Mouse (Mus musculus): Measurements from ENCODE around the gene Gm1043. TPM values are rescaled to one million over a fixed set of nuclear protein-coding genes. Genes with fewer than 3 reads are reported as not detected.

Gm1043 gene
- polyA plus RNA-seq, 1 experiment = 3.0 TPM

DNA sequence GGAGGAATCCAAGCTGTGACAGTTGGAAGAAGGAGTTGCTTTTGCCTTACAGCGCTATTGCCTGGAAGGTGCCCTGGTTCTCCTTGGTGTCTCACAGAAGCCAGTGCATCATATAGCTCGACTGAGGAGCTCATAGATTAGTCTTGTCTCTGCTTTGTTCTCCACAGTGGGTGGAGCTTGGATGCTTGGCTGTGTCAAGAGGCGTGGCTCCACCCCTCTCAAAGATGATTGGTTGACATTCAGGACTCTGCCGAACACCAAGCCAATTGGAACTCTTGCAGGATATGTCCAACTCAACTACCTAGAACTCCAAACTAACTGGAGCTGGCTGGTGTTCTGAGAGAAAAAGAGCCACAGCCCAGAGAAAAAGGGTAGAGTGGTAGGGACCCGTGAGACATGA is 134.4 kb downstream of the Gm1043 start:
- DNase-seq (ENCODE audit: low read depth in 1 of 2, low spot score in 2 of 2) = no peak

DNA sequence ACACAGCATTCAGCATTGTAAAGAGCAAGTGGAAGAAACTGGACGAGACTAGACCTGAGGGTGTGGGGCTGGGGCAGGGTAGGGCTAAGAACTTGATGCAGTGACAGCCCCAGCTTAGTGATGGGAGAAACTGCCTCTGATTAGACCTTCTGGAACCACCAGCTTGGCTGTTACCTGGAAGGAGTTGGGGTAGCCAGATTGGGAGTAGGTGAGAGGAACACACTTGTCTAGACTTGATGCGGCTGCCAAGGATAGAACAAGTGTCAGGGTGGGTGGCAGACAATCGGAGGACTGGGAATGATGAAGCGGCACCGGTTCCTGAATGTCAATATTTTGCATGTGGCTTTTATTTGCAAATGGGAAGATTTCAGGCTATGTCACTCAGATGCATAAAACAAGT is 135.4 kb downstream of the Gm1043 start:
- H3K27me3 ChIP-seq (ENCODE audit: control insufficient read depth, insufficient read depth, low read length) = no peaks in the 10 kb centered on the region
- H3K4me3 ChIP-seq (ENCODE audit: extremely low read depth, insufficient read depth, insufficient read length) = no peak overlapping the region
- H3K27ac ChIP-seq (ENCODE audit: insufficient read depth, low read length) = no peak overlapping the region
- no peak for DNase-seq (ENCODE audit: low read depth in 1 of 2, low spot score in 2 of 2)
- WGBS = 85% methylated on average over 5 of the region's 5 CpGs
- no peaks in the 10 kb centered on the region for H3K36me3 ChIP-seq (ENCODE audit: control insufficient read depth, insufficient read depth, low read length)
- TF ChIP-seq CTCF (IDR thresholded peaks at IDR 0.05; ENCODE audit: extremely low read depth, insufficient read depth, insufficient read length, insufficient replicate concordance) = no peak
- TF ChIP-seq POLR2A (IDR thresholded peaks at IDR 0.05; ENCODE audit: low read depth, low read length) = no peak
- H3K4me1 ChIP-seq (ENCODE audit: control insufficient read depth, insufficient read depth, insufficient read length) = no peaks in the 10 kb centered on the region

More for the DNA sequence above, 134.4 kb downstream of the Gm1043 start:
- Histone ChIP-seq H3K36me3 (ENCODE audit: control insufficient read depth, insufficient read depth, low read length) (no peaks in the 10 kb centered on the region), H3K4me3 (ENCODE audit: extremely low read depth, insufficient read depth, insufficient read length) (no peak overlapping the region), H3K4me1 (ENCODE audit: control insufficient read depth, insufficient read depth, insufficient read length) (no peaks in the 10 kb centered on the region), H3K27ac (ENCODE audit: insufficient read depth, low read length) (no peak overlapping the region), H3K27me3 (ENCODE audit: control insufficient read depth, insufficient read depth, low read length) (no peaks in the 10 kb centered on the region)
- 44% methylated on average over 5 of the region's 5 CpGs for WGBS
- TF ChIP-seq CTCF (IDR thresholded peaks at IDR 0.05; ENCODE audit: extremely low read depth, insufficient read depth, insufficient read length, insufficient replicate concordance) = no peak
- no peak for TF ChIP-seq POLR2A (IDR thresholded peaks at IDR 0.05; ENCODE audit: low read depth, low read length)

DNA sequence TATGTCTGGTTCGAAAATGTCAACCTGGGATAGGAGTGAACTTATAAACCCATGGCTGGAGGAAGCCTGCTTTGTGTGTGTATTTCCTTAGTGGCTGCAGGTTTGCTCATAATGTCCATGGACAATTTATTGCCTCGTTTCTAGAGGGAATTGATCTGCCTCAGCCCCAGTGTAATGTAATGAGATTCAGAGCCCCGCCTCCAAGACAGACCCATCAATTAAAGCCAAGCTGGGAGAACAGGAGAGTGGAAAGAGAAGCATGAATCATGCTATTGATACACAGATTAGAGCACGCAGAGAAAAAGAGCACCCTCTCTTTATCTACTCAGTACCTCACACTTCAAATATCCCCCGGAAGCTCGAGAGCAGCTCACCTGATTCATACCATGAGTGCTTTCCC is 136.4 kb downstream of the Gm1043 start:
- Histone ChIP-seq H3K27ac (ENCODE audit: insufficient read depth, low read length) (no peak overlapping the region), H3K4me1 (ENCODE audit: control insufficient read depth, insufficient read depth, insufficient read length) (no peaks in the 10 kb centered on the region), H3K27me3 (ENCODE audit: control insufficient read depth, insufficient read depth, low read length) (no peaks in the 10 kb centered on the region), H3K36me3 (ENCODE audit: control insufficient read depth, insufficient read depth, low read length) (no peaks in the 10 kb centered on the region), H3K4me3 (ENCODE audit: extremely low read depth, insufficient read depth, insufficient read length) (no peak overlapping the region)
- WGBS = 64% methylated on average over 6 of the region's 6 CpGs
- no peak for TF ChIP-seq CTCF (IDR thresholded peaks at IDR 0.05; ENCODE audit: extremely low read depth, insufficient read depth, insufficient read length, insufficient replicate concordance)
- TF ChIP-seq POLR2A (IDR thresholded peaks at IDR 0.05; ENCODE audit: low read depth, low read length) = no peak
- DNase-seq (ENCODE audit: low read depth in 1 of 2, low spot score in 2 of 2) = no peak

DNA sequence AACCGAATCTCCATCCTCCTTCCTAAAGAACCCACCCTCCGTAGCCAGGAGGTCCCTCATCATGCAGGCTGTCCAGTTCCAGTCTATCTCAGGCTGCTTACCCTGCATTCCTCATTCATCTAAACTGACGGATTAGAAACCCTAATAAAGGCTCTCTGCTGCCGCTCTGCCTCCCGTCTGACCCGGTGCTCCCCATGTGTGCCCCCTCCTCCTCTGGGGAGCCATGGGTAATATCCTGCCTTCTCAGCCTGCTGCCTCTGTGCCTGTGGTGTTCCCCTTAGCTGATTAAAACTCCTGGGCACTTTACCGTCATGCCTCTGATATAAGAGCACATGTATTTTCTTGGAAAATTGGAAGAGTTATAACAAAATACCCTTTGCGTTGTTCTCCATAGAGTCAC is 137.1 kb downstream of the Gm1043 start:
- no peak for DNase-seq (ENCODE audit: low read depth in 1 of 2, low spot score in 2 of 2)
- H3K27me3 ChIP-seq (ENCODE audit: control insufficient read depth, insufficient read depth, low read length) = no peaks in the 10 kb centered on the region
- H3K4me3 ChIP-seq (ENCODE audit: extremely low read depth, insufficient read depth, insufficient read length) = no peak overlapping the region
- H3K4me1 ChIP-seq (ENCODE audit: control insufficient read depth, insufficient read depth, insufficient read length) = no peaks in the 10 kb centered on the region
- H3K36me3 ChIP-seq (ENCODE audit: control insufficient read depth, insufficient read depth, low read length) = no peaks in the 10 kb centered on the region
- TF ChIP-seq POLR2A (IDR thresholded peaks at IDR 0.05; ENCODE audit: low read depth, low read length) (no peak), CTCF (IDR thresholded peaks at IDR 0.05; ENCODE audit: extremely low read depth, insufficient read depth, insufficient read length, insufficient replicate concordance) (no peak)
- no peak overlapping the region for H3K27ac ChIP-seq (ENCODE audit: insufficient read depth, low read length)
- 78% methylated on average over 8 of the region's 8 CpGs for WGBS

DNA sequence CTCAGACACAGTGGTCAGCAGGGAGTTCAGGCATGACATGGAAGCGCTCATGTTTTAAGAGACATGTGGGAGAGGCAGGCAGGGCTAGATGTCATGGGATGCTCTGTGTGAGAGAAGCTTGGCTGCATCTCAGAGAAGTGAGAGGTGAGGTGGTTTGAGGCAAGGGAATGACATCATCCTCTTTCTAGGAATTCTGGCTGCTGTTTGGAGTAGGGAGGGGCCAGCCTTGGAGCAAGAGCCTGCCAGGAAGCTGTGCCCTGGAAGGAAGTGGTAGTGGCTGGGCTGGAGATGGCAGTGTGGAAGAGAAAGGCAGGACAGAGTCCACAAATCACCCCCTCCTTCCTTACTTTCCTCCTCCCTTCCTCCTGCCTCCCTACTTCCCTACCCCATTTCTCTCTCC is 140.5 kb downstream of the Gm1043 start:
- Histone ChIP-seq H3K4me1 (ENCODE audit: control insufficient read depth, insufficient read depth, insufficient read length) (no peaks in the 10 kb centered on the region), H3K36me3 (ENCODE audit: control insufficient read depth, insufficient read depth, low read length) (no peaks in the 10 kb centered on the region), H3K27me3 (ENCODE audit: control insufficient read depth, insufficient read depth, low read length) (no peaks in the 10 kb centered on the region), H3K27ac (ENCODE audit: insufficient read depth, low read length) (no peak overlapping the region), H3K4me3 (ENCODE audit: extremely low read depth, insufficient read depth, insufficient read length) (no peak overlapping the region)
- DNase-seq (ENCODE audit: low read depth in 1 of 2, low spot score in 2 of 2) = no peak
- TF ChIP-seq CTCF (IDR thresholded peaks at IDR 0.05; ENCODE audit: extremely low read depth, insufficient read depth, insufficient read length, insufficient replicate concordance) = no peak
- WGBS = 86% methylated on average over 1 of the region's 1 CpGs

DNA sequence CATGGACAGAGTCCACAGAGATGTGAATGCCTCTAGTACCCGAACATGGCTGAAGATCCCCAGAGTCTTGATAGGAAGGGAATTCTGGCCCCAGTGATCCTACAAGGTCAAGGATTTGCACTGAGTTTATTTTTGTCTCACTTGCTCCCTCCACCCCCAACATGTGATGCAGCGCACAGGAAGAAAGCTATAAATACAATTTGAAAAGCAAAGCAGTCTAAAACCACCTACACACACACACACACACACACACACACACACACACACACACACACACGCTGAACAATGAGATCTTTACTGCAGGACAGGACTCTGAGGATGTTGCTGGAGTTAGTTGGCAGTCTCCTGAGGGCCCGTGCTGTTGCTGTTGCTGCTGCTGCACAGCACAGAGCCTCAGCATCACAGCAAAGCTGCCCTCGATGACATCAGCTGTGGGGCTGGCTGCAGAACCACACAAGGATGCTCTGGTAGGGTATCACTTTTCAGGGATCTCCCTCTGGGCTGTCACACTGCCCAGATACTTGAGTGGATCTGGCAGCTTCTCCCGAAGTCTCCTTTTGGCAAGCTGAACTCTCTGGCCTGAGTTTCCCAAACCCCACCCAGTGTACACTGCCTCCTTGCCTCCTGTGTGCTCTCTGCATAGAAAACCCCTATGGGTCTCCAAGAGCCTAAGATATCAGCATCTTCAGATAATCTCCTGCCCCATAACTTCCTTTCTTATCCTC is 142.9 kb downstream of the Gm1043 start:
- H3K27ac ChIP-seq (ENCODE audit: insufficient read depth, low read length) = no peak overlapping the region
- DNase-seq (ENCODE audit: low read depth in 1 of 2, low spot score in 2 of 2) = no peak
- no peaks in the 10 kb centered on the region for H3K27me3 ChIP-seq (ENCODE audit: control insufficient read depth, insufficient read depth, low read length)
- TF ChIP-seq POLR2A (IDR thresholded peaks at IDR 0.05; ENCODE audit: low read depth, low read length) (no peak), CTCF (IDR thresholded peaks at IDR 0.05; ENCODE audit: extremely low read depth, insufficient read depth, insufficient read length, insufficient replicate concordance) (no peak)
- H3K4me3 ChIP-seq (ENCODE audit: extremely low read depth, insufficient read depth, insufficient read length) = no peak overlapping the region
- H3K36me3 ChIP-seq (ENCODE audit: control insufficient read depth, insufficient read depth, low read length) = no peaks in the 10 kb centered on the region
- no peaks in the 10 kb centered on the region for H3K4me1 ChIP-seq (ENCODE audit: control insufficient read depth, insufficient read depth, insufficient read length)
- 44% methylated on average over 6 of the region's 6 CpGs for WGBS

DNA sequence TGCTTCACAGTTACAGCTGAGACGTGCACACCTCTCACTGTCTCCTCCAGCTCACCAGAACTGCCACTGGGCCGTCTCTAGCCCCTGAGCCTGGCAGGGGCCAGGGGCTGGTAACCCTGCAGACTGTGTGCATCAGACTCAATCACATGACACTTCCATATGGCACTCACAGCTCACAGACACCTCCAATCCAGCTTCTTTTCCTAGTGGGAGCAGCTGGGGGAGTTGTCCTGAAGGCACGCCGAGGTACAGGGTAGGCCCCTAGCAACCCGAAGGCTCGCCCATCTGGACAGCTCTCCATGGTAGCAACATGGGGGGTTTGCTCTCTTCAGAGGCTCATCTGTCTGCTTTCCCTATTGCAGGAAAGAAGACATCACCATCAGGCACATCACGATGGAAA is 143.7 kb downstream of the Gm1043 start:
- DNase-seq (ENCODE audit: low read depth in 1 of 2, low spot score in 2 of 2) = no peak
- Histone ChIP-seq H3K36me3 (ENCODE audit: control insufficient read depth, insufficient read depth, low read length) (no peaks in the 10 kb centered on the region), H3K27me3 (ENCODE audit: control insufficient read depth, insufficient read depth, low read length) (no peaks in the 10 kb centered on the region), H3K4me3 (ENCODE audit: extremely low read depth, insufficient read depth, insufficient read length) (no peak overlapping the region), H3K27ac (ENCODE audit: insufficient read depth, low read length) (no peak overlapping the region), H3K4me1 (ENCODE audit: control insufficient read depth, insufficient read depth, insufficient read length) (no peaks in the 10 kb centered on the region)
- WGBS = 73% methylated on average over 7 of the region's 7 CpGs
- TF ChIP-seq CTCF (IDR thresholded peaks at IDR 0.05; ENCODE audit: extremely low read depth, insufficient read depth, insufficient read length, insufficient replicate concordance) (no peak), POLR2A (IDR thresholded peaks at IDR 0.05; ENCODE audit: low read depth, low read length) (no peak)
